Mouse (Mus musculus) lung, adult 10 weeks (tissue): ENCODE data around the gene Zfp518b. TPM values are rescaled to one million over a fixed set of nuclear protein-coding genes. Genes with fewer than 3 reads are reported as not detected.

Experiments
- polyA plus RNA-seq: library from polyadenylated mRNA; stranded (reverse); fragments of 350-450 nt; fragmentation: Illumina TruSeq; extraction: RNeasy Lipid Tissue Mini Kit (QIAGEN cat#74804); gene quantifications from one replicate; pipeline ENCODE4 v1.2.3, GENCODE M21; 2014; ENCODE audit warnings: low read depth, low replicate concordance; ENCODE audit not compliant: insufficient read depth

The Zfp518b gene
- polyA plus RNA-seq: 0.80 TPM

DNA sequence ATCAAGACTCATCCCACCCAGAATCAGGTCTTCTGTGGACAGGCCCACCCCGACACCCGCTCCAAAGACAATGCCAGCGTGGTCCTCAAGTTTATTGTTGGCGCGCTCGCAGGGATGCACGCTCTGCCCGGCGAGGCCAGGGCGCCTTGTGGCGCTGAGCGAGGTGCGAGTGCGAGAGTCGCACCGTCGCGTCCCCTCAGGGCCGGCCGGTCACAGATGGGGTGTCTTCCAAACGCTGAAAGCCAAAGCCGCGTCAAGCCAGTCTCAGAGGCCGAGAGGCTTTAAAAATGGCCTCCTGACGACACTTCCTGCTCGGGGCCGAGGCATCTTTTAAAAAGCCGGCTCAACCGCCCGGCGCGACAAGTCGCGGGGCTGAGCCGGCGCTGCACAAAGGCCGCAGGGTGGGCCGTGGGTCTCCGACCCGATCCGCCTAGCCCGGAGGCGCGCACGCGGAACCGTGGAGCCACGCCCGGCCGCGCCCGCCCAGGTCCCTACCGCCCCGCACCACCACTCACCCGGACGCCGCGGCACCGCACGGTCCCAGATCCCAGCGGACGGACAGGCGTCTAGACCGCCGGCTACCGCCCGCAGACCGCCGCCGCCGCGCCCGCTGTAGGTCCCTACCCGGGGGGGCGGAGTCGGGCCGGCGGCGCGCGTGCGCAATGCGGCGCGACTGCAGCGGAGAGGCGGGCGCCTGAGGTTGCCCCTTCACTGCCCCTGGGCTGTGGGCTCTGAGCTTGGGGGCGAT is at the start of gene Zfp518b:
TSS of gene Zfp518b (minus strand) at position 663 of the 748 bp plus-strand sequence.

Other genes with a start within 250 kb of the Zfp518b start
- 2.4 TPM for gene Slc2a9, start 181.7 kb downstream of the Zfp518b start, polyA plus RNA-seq
- 77.8 TPM for gene Wdr1, start 121.6 kb downstream of the Zfp518b start, polyA plus RNA-seq
- gene Clnk, start 192.0 kb upstream of the Zfp518b start, polyA plus RNA-seq: 0.13 TPM